Mouse (Mus musculus): Measurements from ENCODE around the gene a. TPM values are rescaled to one million over a fixed set of nuclear protein-coding genes. Genes with fewer than 3 reads are reported as not detected.

The a gene
- total and polyA plus RNA-seq, 3 experiments: 7.8 to 23.8 (median 10.9) TPM

- Histone ChIP-seq H3K4me3 (replicated peaks in 1 of 3; ENCODE audit: low read depth in 2 of 3, low read length in 2 of 3, poor library complexity in 1 of 3) (no peak overlapping the region), H3K9ac (ENCODE audit: insufficient read depth, low read depth) (0 out of 2 replicates have a peak overlapping the region, but pooled peaks have one; percentile 18), H3K27me3 (replicated peaks) (no peaks in the 10 kb centered on the region), H3K36me3 (replicated peaks in 1 of 2; ENCODE audit: control insufficient read depth in 1 of 2, insufficient read depth in 1 of 2, low read length in 1 of 2) (no peaks in the 10 kb centered on the region), H3K79me2 (replicated peaks; ENCODE audit: control insufficient read depth, extremely low read depth, insufficient read depth, poor library complexity, severe bottlenecking) (no peaks in the 10 kb centered on the region), H3K4me1 (ENCODE audit: control insufficient read depth in 1 of 2, insufficient read depth in 2 of 2) (peaks cover 10 to 45% of the 10 kb centered on the region in 2 experiments), H3K4me2 (ENCODE audit: insufficient read depth, low read depth, poor library complexity, severe bottlenecking) (peak overlapping the region; percentile 16; the same call in 1 of the 2 replicates), H3K27ac (ENCODE audit: insufficient read depth, low read depth) (peak overlapping the region; percentile 88), H3K9me3 (replicated peaks; ENCODE audit: low read length) (peaks cover 16% of the 10 kb centered on the region)
- in situ Hi-C loops (cut with MboI; ENCODE audit: low pct_ligation_motif_present, low pct_unique_long_range_greater_than_20kb, low sequenced_read_pairs): loop anchor here (5.0 kb wide), 1 partner anchor 35 kb away; no protein-coding TSS in a partner anchor
- dilution Hi-C loops (cut with MboI; ENCODE audit: extremely low pct_ligation_motif_present, extremely low pct_unique_long_range_greater_than_20kb, low sequenced_read_pairs): no loop called here
- TF ChIP-seq BHLHE40 (IDR thresholded peaks at IDR 0.05; ENCODE audit: low read depth, low read length): peak; percentile 95
- TF ChIP-seq MEF2A (IDR thresholded peaks at IDR 0.05; ENCODE audit: borderline replicate concordance, low read depth, low read length): peak; percentile 96
- TF ChIP-seq RCOR1 (conservative IDR thresholded peaks at IDR 0.05; ENCODE audit: low read depth, low read length): peak; percentile 96
- peak; percentile 92 for TF ChIP-seq ZNF384 (IDR thresholded peaks at IDR 0.05; ENCODE audit: low read depth, low read length)
- peak; percentile 93 for TF ChIP-seq ETS1 (conservative IDR thresholded peaks at IDR 0.05; ENCODE audit: low read depth, low read length)
- peak; percentile 11 for TF ChIP-seq RAD21 (IDR thresholded peaks at IDR 0.05; ENCODE audit: low read depth, low read length)
- no peak for TF ChIP-seq USF2 (conservative IDR thresholded peaks at IDR 0.05; ENCODE audit: low read depth, low read length)
- TF ChIP-seq SMC3 (IDR thresholded peaks at IDR 0.05; ENCODE audit: low read depth, low read length): no peak; the same call in 1 of the 2 replicates
- peak; percentile 47; the same call in 1 of the 2 replicates for TF ChIP-seq ELF1 (IDR thresholded peaks at IDR 0.05; ENCODE audit: low read depth, low read length)
- TF ChIP-seq ZC3H11A (IDR thresholded peaks at IDR 0.05; ENCODE audit: low read depth, low read length): no peak
- TF ChIP-seq MAFK (IDR thresholded peaks at IDR 0.05; ENCODE audit: insufficient replicate concordance, low read length): peak; percentile 79; the same call in 1 of the 2 replicates
- TF ChIP-seq NRF1 (IDR thresholded peaks at IDR 0.05; ENCODE audit: low read depth, low read length): 0 out of 2 replicates have a peak, but pooled peaks have one; percentile 18
- TF ChIP-seq TBP (conservative IDR thresholded peaks at IDR 0.05; ENCODE audit: low read depth, low read length): peak; percentile 16
- peak; percentile 92 for TF ChIP-seq MAZ (IDR thresholded peaks at IDR 0.05; ENCODE audit: low read depth, low read length)
- peak; percentile 60 for TF ChIP-seq HCFC1 (IDR thresholded peaks at IDR 0.05; ENCODE audit: low read depth, low read length)
- TF ChIP-seq TCF12 (IDR thresholded peaks at IDR 0.05; ENCODE audit: low read depth, low read length): peak; percentile 99
- no peak for TF ChIP-seq GABPA (IDR thresholded peaks at IDR 0.05; ENCODE audit: insufficient replicate concordance, low read depth, low read length)
- peak; percentile 88 for TF ChIP-seq JUN (IDR thresholded peaks at IDR 0.05; ENCODE audit: insufficient read depth, low read depth, low read length)
- TF ChIP-seq JUND (conservative IDR thresholded peaks at IDR 0.05; ENCODE audit: low read depth, low read length): peak; percentile 93
- TF ChIP-seq MAX (IDR thresholded peaks at IDR 0.05; ENCODE audit: low read length): peak; percentile 80
- peak; percentile 100 for TF ChIP-seq IRF4 (IDR thresholded peaks at IDR 0.05; ENCODE audit: low read depth, low read length)
- TF ChIP-seq CHD2 (IDR thresholded peaks at IDR 0.05; ENCODE audit: low read length): peak; percentile 78
- no peak for TF ChIP-seq CTCF (conservative IDR thresholded peaks at IDR 0.05 in 1 of 2, IDR thresholded peaks at IDR 0.05 in 1 of 2; ENCODE audit: low read depth in 2 of 2, low read length in 2 of 2)
- TF ChIP-seq KAT2A (IDR thresholded peaks at IDR 0.05; ENCODE audit: insufficient replicate concordance, low read length): peak; percentile 70; the same call in 1 of the 2 replicates
- no peak for TF ChIP-seq UBTF (IDR thresholded peaks at IDR 0.05; ENCODE audit: low read depth, low read length)
- no peak for TF ChIP-seq POLR2AphosphoS2 (IDR thresholded peaks at IDR 0.05; ENCODE audit: low read depth, low read length)
- peak; percentile 75 for TF ChIP-seq MYC (IDR thresholded peaks at IDR 0.05; ENCODE audit: low read depth, low read length)
- peak; percentile 78; the same call in 1 of the 2 replicates for TF ChIP-seq SIN3A (IDR thresholded peaks at IDR 0.05; ENCODE audit: low read length)
- TF ChIP-seq NELFE (IDR thresholded peaks at IDR 0.05; ENCODE audit: low read depth, low read length): 0 out of 2 replicates have a peak, but pooled peaks have one; percentile 18
- TF ChIP-seq MXI1 (IDR thresholded peaks at IDR 0.05; ENCODE audit: low read depth, low read length): peak; percentile 67; the same call in 1 of the 2 replicates
- TF ChIP-seq USF1 (IDR thresholded peaks at IDR 0.05; ENCODE audit: low read depth, low read length): no peak
- TF ChIP-seq E2F4 (IDR thresholded peaks at IDR 0.05; ENCODE audit: insufficient replicate concordance, low read depth, low read length): no peak
- TF ChIP-seq POLR2A (IDR thresholded peaks at IDR 0.05; ENCODE audit: low read depth, low read length): no peak
- TF ChIP-seq PAX5 (IDR thresholded peaks at IDR 0.05; ENCODE audit: low read length): no peak
- TF ChIP-seq ZKSCAN1 (IDR thresholded peaks at IDR 0.05; ENCODE audit: borderline replicate concordance, low read depth, low read length): no peak
- TF ChIP-seq EP300 (IDR thresholded peaks at IDR 0.05; ENCODE audit: low read length): peak; percentile 98
- peak; percentile 96 for DNase-seq (ENCODE audit: extremely low read depth)
Measured at GRCm38 (mm10) chr2:154757691-154758090, 33.5 kb upstream of the a start.

All from CH12.LX (cell line).